Mouse (Mus musculus) testis, postnatal 10 days (tissue): ENCODE results near the gene Gm20388.
"Not testable (repeated sequence)": the region's sequence is repeated elsewhere in the genome, so short reads cannot be mapped to it uniquely, and the experiment has no call there.

Experiments
- DNase-seq: peaks from one replicate; pipeline ENCODE4 v3.0.0; 2021; ENCODE audit warnings: low spot score

Gene Gm20388

DNA sequence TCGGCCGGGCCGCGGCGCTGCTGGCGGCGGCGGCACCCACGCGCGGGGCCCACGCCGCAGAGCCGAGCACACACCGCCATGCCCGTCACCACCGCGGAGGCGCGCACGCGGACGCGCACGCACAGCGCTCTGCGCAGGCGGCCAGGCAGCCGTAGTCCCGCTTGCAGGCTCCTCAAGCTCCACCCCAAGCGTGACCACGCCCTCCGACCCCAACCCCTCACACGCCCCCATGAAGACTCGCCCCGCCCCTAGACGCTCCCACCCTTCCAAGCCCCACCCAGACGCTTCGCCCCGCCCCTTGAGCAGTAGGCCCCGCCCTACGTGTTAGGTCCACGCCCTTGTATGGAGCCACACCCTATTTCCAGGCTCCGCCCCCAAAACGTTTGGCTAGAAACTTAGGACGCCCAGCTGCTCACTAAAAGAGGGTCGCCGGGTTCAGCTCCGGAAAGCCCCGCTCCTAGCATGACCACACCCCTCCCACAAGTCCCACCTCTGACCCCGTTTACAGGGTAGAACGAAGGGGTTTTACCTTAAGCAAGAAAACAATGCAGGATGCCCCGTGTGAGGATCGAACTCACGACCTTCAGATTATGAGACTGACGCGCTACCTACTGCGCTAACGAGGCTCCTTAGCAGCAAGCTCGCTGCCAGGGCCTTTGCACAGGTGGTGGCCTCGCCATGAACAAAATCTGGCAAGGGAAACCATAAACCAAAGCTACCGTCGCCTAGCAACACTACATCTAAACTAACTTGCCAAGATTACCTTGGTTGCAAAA is 1668.2 kb downstream of the Gm20388 start, which contains the start of gene Fbxo31:
Gene Fbxo31 (minus strand): TSS at position 131 of the 776 bp plus-strand sequence.
- DNase-seq: peak; percentile 99

GRCm38 (mm10) chr8:121580465-121580864 is 1669.8 kb downstream of the Gm20388 start:
- no peak for DNase-seq

- DNase-seq: no peak
These were observed 1673.0 kb downstream of the Gm20388 start for GRCm38 (mm10) chr8:121583653-121584052.

- no peak for DNase-seq
These were observed 1674.1 kb downstream of the Gm20388 start for GRCm38 (mm10) chr8:121584730-121585129.

DNA sequence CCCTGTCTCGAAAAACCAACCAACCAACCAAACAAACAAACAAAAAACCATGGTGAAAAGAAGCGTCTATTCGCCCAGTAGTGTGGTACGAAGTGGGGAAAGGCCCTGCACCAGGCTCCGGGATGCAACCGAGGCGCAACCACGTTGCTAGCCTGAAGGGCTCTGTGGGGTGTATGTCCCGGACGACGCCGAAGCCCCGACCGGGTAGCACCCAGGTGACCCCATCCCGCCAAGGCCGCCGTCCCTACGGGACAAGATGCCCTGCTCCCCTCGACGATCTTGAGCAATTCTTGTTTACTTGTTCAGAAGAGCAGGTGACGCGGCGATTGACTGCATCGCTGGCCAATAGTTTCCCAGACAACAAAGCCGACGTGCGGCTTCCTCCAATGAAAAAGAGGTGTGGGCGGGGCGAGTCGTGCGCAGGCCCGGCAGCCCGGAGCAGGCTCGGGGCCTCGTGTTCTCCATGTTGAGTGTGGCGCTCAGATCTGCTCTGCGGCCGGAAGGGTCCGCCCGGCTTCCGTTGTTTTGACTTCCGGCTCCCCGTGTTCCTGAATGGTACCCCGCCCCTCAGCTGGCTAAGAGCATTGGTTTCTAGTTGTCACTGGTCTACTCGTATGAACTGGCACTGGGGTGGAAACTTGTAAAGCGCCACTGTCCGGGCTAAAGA is 1674.7 kb downstream of the Gm20388 start:
- peak; percentile 100 for DNase-seq

- DNase-seq: no peak
These were observed 1678.1 kb downstream of the Gm20388 start for GRCm38 (mm10) chr8:121588750-121589149.

GRCm38 (mm10) chr8:121589205-121589726 is 1678.6 kb downstream of the Gm20388 start:
- DNase-seq: no peak

GRCm38 (mm10) chr8:121590203-121591177 is 1679.8 kb downstream of the Gm20388 start, which contains the start of gene Map1lc3b:
TSS of gene Map1lc3b (plus strand) at chr8:121590361.
- DNase-seq: peak; percentile 97

DNA sequence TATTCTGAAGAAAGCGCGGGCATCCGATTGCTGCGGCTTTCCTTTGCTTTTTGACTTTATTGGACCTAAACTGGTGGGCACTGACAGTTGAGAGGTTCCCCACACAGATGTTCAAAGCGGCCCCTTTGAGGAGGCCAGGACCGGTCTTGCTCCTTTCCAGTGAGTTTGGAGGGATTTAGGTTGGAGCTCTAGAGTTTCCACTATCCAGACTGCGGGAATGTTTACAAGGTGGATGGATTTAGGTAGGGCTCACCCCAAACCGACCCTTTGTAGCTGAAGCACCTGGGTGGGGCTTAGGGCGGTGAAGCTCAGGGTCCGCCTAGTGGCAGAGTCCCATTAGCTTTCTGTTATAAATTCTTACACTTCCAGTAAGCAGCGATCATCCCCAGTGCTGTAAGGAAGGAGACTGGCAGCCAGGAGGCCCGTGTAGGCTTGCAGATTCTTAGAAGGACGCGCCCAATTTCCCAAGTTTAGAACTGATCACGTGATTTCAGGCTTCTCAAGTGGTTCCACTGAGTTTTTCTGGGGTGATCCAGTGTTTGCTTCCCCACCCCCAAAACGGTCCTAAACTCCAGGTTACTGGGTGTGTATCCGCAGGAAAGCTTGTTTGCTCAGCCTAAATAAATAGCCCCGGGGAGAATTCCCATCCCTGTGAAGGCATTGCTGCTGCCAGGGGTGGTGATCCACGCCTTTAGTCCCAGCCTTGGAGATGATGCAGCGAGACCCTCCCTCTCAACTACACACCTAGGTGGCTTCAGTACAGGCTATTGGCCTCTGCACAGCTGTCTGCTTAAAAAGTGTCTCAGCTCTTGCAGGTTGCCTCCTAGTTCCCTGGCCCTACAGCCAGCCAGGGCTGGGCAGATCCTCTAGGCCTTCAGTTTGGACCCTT is 1680.8 kb downstream of the Gm20388 start:
- no peak for DNase-seq

DNA sequence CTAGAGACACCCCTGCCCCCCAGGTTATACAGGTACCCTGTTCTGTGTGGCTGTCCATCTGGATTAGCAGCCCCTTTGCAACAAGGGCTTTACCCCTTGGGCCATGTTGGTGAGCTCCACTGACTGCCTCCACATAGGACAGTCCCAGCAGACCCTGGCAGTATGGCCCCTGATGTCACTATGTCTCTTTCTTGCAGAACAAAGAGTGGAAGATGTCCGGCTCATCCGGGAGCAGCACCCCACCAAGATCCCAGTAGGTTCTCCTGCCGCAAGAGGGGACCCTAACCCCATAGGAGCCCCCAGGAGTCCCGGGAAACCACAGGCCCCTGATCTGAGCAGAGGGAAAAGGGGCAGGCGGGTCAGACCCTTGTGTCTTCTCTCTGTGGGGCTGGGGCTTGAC is 1682.7 kb downstream of the Gm20388 start:
- no peak for DNase-seq

- no peak for DNase-seq
These were observed 1683.3 kb downstream of the Gm20388 start for GRCm38 (mm10) chr8:121593983-121594382.

GRCm38 (mm10) chr8:121597492-121597891 is 1686.9 kb downstream of the Gm20388 start:
- DNase-seq: not testable (repeated sequence)

DNA sequence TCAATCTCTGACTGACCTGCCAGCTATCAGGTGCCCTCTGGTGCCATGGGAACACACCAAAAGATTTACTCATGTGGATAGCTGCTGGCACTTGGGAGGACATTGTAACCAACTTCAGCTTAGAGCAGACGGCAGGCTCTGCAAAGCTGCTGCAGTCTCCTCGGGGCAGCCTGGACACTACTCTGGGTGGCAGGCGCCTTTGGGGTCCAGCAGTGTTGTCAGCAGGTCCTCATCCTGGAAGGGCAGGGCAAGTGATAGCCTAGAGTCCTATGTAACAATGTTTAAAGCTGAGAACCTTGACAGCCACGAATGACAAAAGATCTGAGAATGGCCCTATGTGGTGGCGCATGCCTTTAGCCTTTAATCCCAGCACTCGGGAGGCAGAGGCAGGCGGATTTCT is 1687.5 kb downstream of the Gm20388 start:
- no peak for DNase-seq

- DNase-seq: peak; percentile 88
These were observed 1688.3 kb downstream of the Gm20388 start for GRCm38 (mm10) chr8:121598892-121599291.

DNA sequence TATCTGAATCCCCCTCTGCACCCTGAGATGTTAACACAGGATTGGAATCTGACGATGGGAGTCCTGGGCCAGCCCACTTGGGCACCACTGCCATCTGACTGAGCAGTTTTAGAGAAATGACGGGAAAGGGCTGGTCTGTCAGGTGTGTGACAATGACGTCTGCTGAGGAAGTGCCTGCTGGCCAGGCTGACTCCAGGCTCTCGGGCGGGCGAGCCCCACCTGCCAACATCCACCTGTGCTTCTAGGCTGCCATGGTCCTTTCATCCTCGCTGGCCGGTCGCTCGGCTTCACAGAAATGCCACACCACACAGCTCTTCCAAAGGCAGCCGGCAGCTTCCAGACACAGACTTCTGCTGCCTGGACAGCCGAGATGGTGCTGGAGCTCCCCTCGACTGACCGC is 1689.2 kb downstream of the Gm20388 start:
- no peak for DNase-seq

DNA sequence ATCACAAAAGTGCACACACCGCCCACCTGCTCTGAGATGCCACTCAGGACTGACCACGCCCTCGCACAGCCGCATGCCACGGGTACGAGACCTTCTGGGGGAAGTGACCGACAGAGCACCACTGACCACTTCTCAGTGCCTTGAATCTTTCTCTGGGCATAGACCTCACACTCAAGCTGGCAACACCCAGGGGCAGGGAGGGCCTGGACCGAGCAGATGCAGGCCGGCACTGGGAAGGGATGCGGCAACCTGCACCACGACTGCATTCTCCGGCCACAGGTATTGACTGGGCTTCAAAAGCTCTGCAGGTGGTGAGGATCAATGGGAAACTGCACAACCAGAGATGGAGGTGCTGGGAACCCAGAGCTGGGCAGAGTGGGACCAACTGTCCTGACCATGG is 1691.8 kb downstream of the Gm20388 start:
- no peak for DNase-seq

DNA sequence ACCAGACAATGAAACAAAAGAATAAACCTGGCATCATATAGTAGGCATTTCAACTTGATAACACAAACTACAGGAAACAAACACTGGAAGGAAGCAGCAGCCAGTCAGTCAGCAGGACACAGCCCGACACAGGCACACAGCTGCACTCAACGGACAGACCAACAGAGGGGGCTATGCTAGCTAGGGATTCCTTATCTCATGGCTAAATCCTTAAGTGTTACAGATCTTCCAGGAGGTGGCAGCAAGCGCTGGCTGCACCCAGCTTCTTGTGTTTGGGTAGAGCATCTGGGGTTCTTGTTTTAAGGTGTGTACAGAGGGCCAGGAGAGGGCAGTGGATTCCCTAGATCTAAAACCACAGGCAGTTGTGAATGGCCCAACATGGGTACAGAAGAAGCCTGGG is 1692.2 kb downstream of the Gm20388 start:
- DNase-seq: peak; percentile 70

DNA sequence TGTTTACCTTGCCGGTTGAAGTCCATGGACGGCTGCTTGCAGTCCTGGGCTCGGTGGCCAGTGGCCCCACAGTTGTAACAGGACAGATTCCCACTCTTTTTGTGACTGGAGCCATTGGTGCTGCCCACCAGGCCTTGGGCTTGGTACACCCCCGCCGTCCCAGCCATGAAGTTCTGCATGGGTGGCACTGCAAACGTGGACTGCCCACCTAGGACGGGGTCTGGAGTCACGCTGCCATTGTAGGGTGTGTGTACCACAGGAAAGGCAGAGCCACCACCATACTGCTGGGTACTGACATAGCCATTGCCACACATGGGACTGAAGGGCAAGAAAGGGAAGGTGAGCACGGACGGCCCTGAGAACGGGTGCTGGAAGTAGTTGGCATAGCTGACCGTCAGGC is 1693.2 kb downstream of the Gm20388 start:
- DNase-seq: no peak

- no peak for DNase-seq
These were observed 1697.0 kb downstream of the Gm20388 start for GRCm38 (mm10) chr8:121607661-121608060.

- DNase-seq: no peak
These were observed 1698.6 kb downstream of the Gm20388 start for GRCm38 (mm10) chr8:121609251-121609650.

GRCm38 (mm10) chr8:121609916-121610315 is 1699.3 kb downstream of the Gm20388 start:
- DNase-seq: no peak
